In genomic region chr1:131922100-131922499, GRCm38 (mm10) we compare ENCODE assay signal across 31 mouse cellular contexts. TPM values are rescaled to one million over a fixed set of nuclear protein-coding genes. Genes with fewer than 3 reads are reported as not detected.
"Had no signal": no experiment of that assay in that cellular context is flagged by ENCODE, and none has a peak within 500 bp of the region (broad histone marks: within the 10 kb centered on the region; RNA-seq: fewer than 3 reads in every experiment).

No protein-coding gene starts in this region.

- H3K9me3 ChIP-seq: limb, embryonic 10.5 days; limb, embryonic 12.5 days; limb, embryonic 13.5 days; limb, embryonic 15.5 days; liver, embryonic 12.5 days; liver, embryonic 13.5 days; liver, embryonic 15.5 days; lung, embryonic 15.5 days; megakaryocyte, embryonic 14.5 days; midbrain, embryonic 10.5 days; midbrain, embryonic 12.5 days; midbrain, embryonic 13.5 days; neural tube, embryonic 12.5 days had no signal

- H3K27me3 ChIP-seq: limb, embryonic 12.5 days; limb, embryonic 13.5 days; limb, embryonic 15.5 days; liver, embryonic 12.5 days; liver, embryonic 13.5 days; liver, embryonic 15.5 days; lung, embryonic 15.5 days; megakaryocyte, embryonic 14.5 days; midbrain, embryonic 12.5 days; midbrain, embryonic 13.5 days; neural tube, embryonic 12.5 days had no signal

- H3K4me2 ChIP-seq: limb, embryonic 12.5 days; limb, embryonic 13.5 days; limb, embryonic 15.5 days; liver, embryonic 11.5 days; liver, embryonic 12.5 days; liver, embryonic 13.5 days; liver, embryonic 15.5 days; lung, embryonic 14.5 days; lung, embryonic 15.5 days; midbrain, embryonic 12.5 days; midbrain, embryonic 13.5 days; neural tube, embryonic 12.5 days had no signal

- H3K9ac ChIP-seq: limb, embryonic 12.5 days; limb, embryonic 13.5 days; limb, embryonic 15.5 days; liver, embryonic 12.5 days; liver, embryonic 13.5 days; liver, embryonic 14.5 days; liver, embryonic 15.5 days; liver, postnatal 0 days; lung, embryonic 14.5 days; lung, embryonic 15.5 days; midbrain, embryonic 12.5 days; midbrain, embryonic 13.5 days; neural tube, embryonic 12.5 days had no signal

- H3K27ac ChIP-seq: left cerebral cortex, adult 2 months; limb, embryonic 10.5 days; limb, embryonic 12.5 days; limb, embryonic 13.5 days; limb, embryonic 15.5 days; liver, embryonic 12.5 days; liver, embryonic 13.5 days; liver, embryonic 14.5 days; liver, embryonic 15.5 days; lung, embryonic 15.5 days; macrophage; midbrain, embryonic 10.5 days; midbrain, embryonic 12.5 days; midbrain, embryonic 13.5 days; neural tube, embryonic 12.5 days had no signal

- H3K4me3 ChIP-seq: left cerebral cortex, adult 2 months; limb, embryonic 10.5 days; limb, embryonic 12.5 days; limb, embryonic 13.5 days; limb, embryonic 15.5 days; liver, embryonic 12.5 days; liver, embryonic 13.5 days; liver, embryonic 15.5 days; lung, embryonic 15.5 days; megakaryocyte, embryonic 14.5 days; midbrain, embryonic 10.5 days; midbrain, embryonic 12.5 days; midbrain, embryonic 13.5 days; myocyte; neural tube, embryonic 12.5 days had no signal

- ATAC-seq: liver, embryonic 12.5 days; liver, postnatal 0 days; lung, postnatal 0 days; midbrain, embryonic 13.5 days; midbrain, embryonic 16.5 days had no signal

- H3K4me1 ChIP-seq: limb, embryonic 10.5 days; limb, embryonic 12.5 days; limb, embryonic 13.5 days; lung, embryonic 15.5 days; midbrain, embryonic 10.5 days; midbrain, embryonic 12.5 days; midbrain, embryonic 13.5 days; neural tube, embryonic 12.5 days had no signal

- DNase-seq: left cerebral cortex, postnatal 4 days; liver, embryonic 13.5 days; liver, postnatal 0 days; lung, adult 18-20 months; lung, adult 2 months; lung, embryonic 14.5 days; lung, postnatal 10 days; lung, postnatal 14 days; lung, postnatal 36 days; lung, postnatal 4 days; midbrain, embryonic 14.5 days had no signal

RNA-seq across cellular contexts. Expression of gene Slc45a3, which starts 40.7 kb away (rescaled TPM):
- total RNA-seq: monocyte, adult 5-6 weeks had no signal
